9 mouse cellular contexts compared by ENCODE assay signal in genomic region chr1:152203187-152203586, GRCm38 (mm10).
DNase-seq lines count a peak whose midpoint lies in the region; ATAC-seq and TF ChIP-seq lines count a peak whose summit lies in the region.
"Had no signal": no experiment of that assay in that cellular context is flagged by ENCODE, and none has a peak within 500 bp of the region (broad histone marks: within the 10 kb centered on the region; RNA-seq: fewer than 3 reads in every experiment).

No protein-coding gene starts in this region.

- H3K4me3 ChIP-seq in gastrocnemius, adult 2 months, result no peak overlapping the region
- no peak overlapping the region for H3K4me3 ChIP-seq in midbrain, embryonic 13.5 days (replicated peaks)
- no peak overlapping the region for H3K4me3 ChIP-seq in midbrain, embryonic 16.5 days (ENCODE audit: low read depth, low read length)
- H3K4me3 ChIP-seq: liver, embryonic 13.5 days had no signal

- peaks cover 4% of the 10 kb centered on the region; the same call in 1 of the 2 replicates for H3K4me1 ChIP-seq in midbrain, embryonic 13.5 days (replicated peaks)
- H3K4me1 ChIP-seq in midbrain, embryonic 16.5 days (ENCODE audit: control insufficient read depth, insufficient read depth, low read length), result no peaks in the 10 kb centered on the region
- H3K4me1 ChIP-seq: liver, embryonic 13.5 days had no signal

- no peak overlapping the region for H3K9ac ChIP-seq in midbrain, embryonic 13.5 days (replicated peaks)
- no peak overlapping the region for H3K9ac ChIP-seq in midbrain, embryonic 16.5 days (ENCODE audit: low read depth, low read length)
- H3K9ac ChIP-seq: liver, embryonic 13.5 days had no signal

- no peaks in the 10 kb centered on the region for H3K27me3 ChIP-seq in midbrain, embryonic 13.5 days
- H3K27me3 ChIP-seq in midbrain, embryonic 16.5 days (ENCODE audit: control insufficient read depth, insufficient read depth, low read depth, low read length), result no peaks in the 10 kb centered on the region
- H3K27me3 ChIP-seq: liver, embryonic 13.5 days had no signal

- no peak for TF ChIP-seq CTCF in gastrocnemius, adult 2 months (IDR thresholded peaks at IDR 0.05)

- WGBS in midbrain, embryonic 13.5 days, result 47% methylated on average over 2 of the region's 2 CpGs
- 73% methylated on average over 2 of the region's 2 CpGs for WGBS in midbrain, embryonic 16.5 days
- 61% methylated on average over 2 of the region's 2 CpGs for WGBS in large intestine, adult 2 months

- peak; percentile 36 for DNase-seq in gastrocnemius, adult 2 months
- no peak for DNase-seq in gastrocnemius, adult 18-20 months (ENCODE audit: low spot score)
- peak; percentile 3 for DNase-seq in large intestine, adult 2 months (ENCODE audit: low read depth, low spot score)
- no peak for DNase-seq in adrenal gland, postnatal 36 days
- no peak for DNase-seq in B cell, adult 2 months
- DNase-seq in spleen, postnatal 10 days (ENCODE audit: low spot score in 2 of 2), result no peak
- DNase-seq: liver, embryonic 13.5 days had no signal

- intact Hi-C loops in gastrocnemius, adult 2 months (cut with DNase I), result no loop called here

- 0 out of 2 replicates have a peak, but pooled peaks have one; percentile 20 for ATAC-seq in midbrain, embryonic 13.5 days
- ATAC-seq in midbrain, embryonic 16.5 days, result no peak

- H3K9me3 ChIP-seq in midbrain, embryonic 13.5 days, result no peaks in the 10 kb centered on the region
- H3K9me3 ChIP-seq in midbrain, embryonic 16.5 days (replicated peaks; ENCODE audit: control insufficient read depth, low read length, poor library complexity, severe bottlenecking), result no peaks in the 10 kb centered on the region
- H3K9me3 ChIP-seq: liver, embryonic 13.5 days had no signal

- H3K27ac ChIP-seq in gastrocnemius, adult 2 months, result peak overlapping the region; percentile 2; the same call in 1 of the 2 replicates
- no peak overlapping the region for H3K27ac ChIP-seq in midbrain, embryonic 13.5 days
- no peak overlapping the region for H3K27ac ChIP-seq in midbrain, embryonic 16.5 days (ENCODE audit: low read length)
- H3K27ac ChIP-seq: liver, embryonic 13.5 days had no signal

- no peak overlapping the region for H3K4me2 ChIP-seq in midbrain, embryonic 13.5 days (replicated peaks)
- no peak overlapping the region for H3K4me2 ChIP-seq in midbrain, embryonic 16.5 days (ENCODE audit: low read length)
- H3K4me2 ChIP-seq: liver, embryonic 13.5 days had no signal

- H3K36me3 ChIP-seq in midbrain, embryonic 13.5 days, result no peaks in the 10 kb centered on the region
- H3K36me3 ChIP-seq in midbrain, embryonic 16.5 days (ENCODE audit: control insufficient read depth, insufficient read depth, low read length), result no peaks in the 10 kb centered on the region
- H3K36me3 ChIP-seq: liver, embryonic 13.5 days had no signal

Comparison
In these comparisons a context has a peak if more than half of its experiments do, and no peak if none do; other contexts are left out.
1. DNase-seq: peak in gastrocnemius, adult 2 months (single experiment) and large intestine, adult 2 months (single experiment); none in gastrocnemius, adult 18-20 months (single experiment), adrenal gland, postnatal 36 days (0 of 2), B cell, adult 2 months (0 of 2) and spleen, postnatal 10 days (0 of 2).